Mouse (Mus musculus): Measurements from ENCODE around the gene Olfr1141. TPM values are rescaled to one million over a fixed set of nuclear protein-coding genes. Genes with fewer than 3 reads are reported as not detected.
A peak's percentile ranks its signal among the peaks of the same experiment; 100 is the strongest.

The Olfr1141 gene
- total RNA-seq (2021), result not detected
- long read RNA-seq, experiment 1, result 0 reads
- long read RNA-seq, experiment 2, result 0 reads

GRCm38 (mm10) chr2:87753891-87754290, at the start of gene Olfr1141:
Gene Olfr1141 (minus strand): TSS chr2:87753991.
- no peak for TF ChIP-seq CTCF (conservative IDR thresholded peaks at IDR 0.05)
- Histone ChIP-seq H3K27ac (no peak within 1 kb of the TSS), H3K4me3 (no peak within 1 kb of the TSS)
- DNase-seq (ENCODE audit: low spot score in 2 of 2), result no peak

- Histone ChIP-seq H3K27ac (no peak within 1 kb of the TSS), H3K4me3 (no peak within 1 kb of the TSS)
- no peak for TF ChIP-seq CTCF (conservative IDR thresholded peaks at IDR 0.05)
- no peak for DNase-seq (ENCODE audit: low spot score in 2 of 2)
These were observed 46.5 kb upstream of the Olfr1141 start, which contains the start of gene Olfr1143 for GRCm38 (mm10) chr2:87800292-87800691. Gene Olfr1143 (plus strand): TSS chr2:87800592.

GRCm38 (mm10) chr2:87779183-87779582, 25.4 kb upstream of the Olfr1141 start, which contains the start of gene Olfr152:
Gene Olfr152 (plus strand): TSS chr2:87779483.
- H3K4me3 ChIP-seq, result no peak within 1 kb of the TSS
- no peak within 1 kb of the TSS for H3K27ac ChIP-seq
- no peak for TF ChIP-seq CTCF (conservative IDR thresholded peaks at IDR 0.05)
- no peak for DNase-seq (ENCODE audit: low spot score in 2 of 2)

- H3K4me3 ChIP-seq, result no peak overlapping the region
- peak; percentile 69 for TF ChIP-seq CTCF (conservative IDR thresholded peaks at IDR 0.05)
- no peak overlapping the region for H3K27ac ChIP-seq
- no peak for DNase-seq (ENCODE audit: low spot score in 2 of 2)
These were observed 22.4 kb upstream of the Olfr1141 start for GRCm38 (mm10) chr2:87776143-87776542.

GRCm38 (mm10) chr2:87743452-87743851, 10.3 kb downstream of the Olfr1141 start, which contains the start of gene Olfr1140:
Gene Olfr1140 (plus strand): TSS chr2:87743752.
- H3K27ac ChIP-seq, result no peak within 1 kb of the TSS
- no peak within 1 kb of the TSS for H3K4me3 ChIP-seq
- no peak for TF ChIP-seq CTCF (conservative IDR thresholded peaks at IDR 0.05)
- no peak for DNase-seq (ENCODE audit: low spot score in 2 of 2)

- no peak within 1 kb of the TSS for H3K4me3 ChIP-seq
- H3K27ac ChIP-seq, result no peak within 1 kb of the TSS
- DNase-seq (ENCODE audit: low spot score in 2 of 2), result no peak
- no peak for TF ChIP-seq CTCF (conservative IDR thresholded peaks at IDR 0.05)
These were observed 13.9 kb downstream of the Olfr1141 start, which contains the start of gene Olfr1138 for GRCm38 (mm10) chr2:87739878-87740277. Gene Olfr1138 (minus strand): TSS chr2:87739978.

GRCm38 (mm10) chr2:87713079-87713478, 40.7 kb downstream of the Olfr1141 start, which contains the start of gene Olfr1137:
Gene Olfr1137 (minus strand): TSS chr2:87713179.
- no peak for DNase-seq (ENCODE audit: low spot score in 2 of 2)
- TF ChIP-seq CTCF (conservative IDR thresholded peaks at IDR 0.05), result no peak
- Histone ChIP-seq H3K4me3 (no peak within 1 kb of the TSS), H3K27ac (no peak within 1 kb of the TSS)

Other genes with a start within 250 kb of the Olfr1141 start
- not detected for gene Pramel6, start 247.4 kb downstream of the Olfr1141 start, total RNA-seq (2021)
- gene Olfr153, start 222.2 kb downstream of the Olfr1141 start, total RNA-seq (2021), result under 1 TPM in 1 of 2 experiments, not detected in 1; 0.28 TPM
- not detected for gene Olfr1128, start 208.4 kb downstream of the Olfr1141 start, total RNA-seq (2021)
- gene Olfr1129, start 180.1 kb downstream of the Olfr1141 start, total RNA-seq (2021), result not detected
- gene Olfr1130, start 147.8 kb downstream of the Olfr1141 start, total RNA-seq (2021), result not detected
- not detected for gene Olfr1131, start 126.9 kb downstream of the Olfr1141 start, total RNA-seq (2021)
- not detected for gene Olfr1132, start 116.5 kb downstream of the Olfr1141 start, total RNA-seq (2021)
- gene Olfr1133, start 106.6 kb downstream of the Olfr1141 start, total RNA-seq (2021), result not detected
- gene Olfr1134, start 95.5 kb downstream of the Olfr1141 start, total RNA-seq (2021), result not detected
- not detected for gene Olfr1135, start 80.3 kb downstream of the Olfr1141 start, total RNA-seq (2021)
- not detected for gene Olfr1136, start 60.0 kb downstream of the Olfr1141 start, total RNA-seq (2021)
- not detected for gene Olfr1137, start 40.8 kb downstream of the Olfr1141 start, total RNA-seq (2021)
- not detected for gene Olfr1138, start 14.0 kb downstream of the Olfr1141 start, total RNA-seq (2021)
- not detected for gene Olfr1140, start 10.2 kb downstream of the Olfr1141 start, total RNA-seq (2021)
- not detected for gene Olfr152, start 25.5 kb upstream of the Olfr1141 start, total RNA-seq (2021)
- gene Olfr1143, start 46.6 kb upstream of the Olfr1141 start, total RNA-seq (2021), result not detected
- gene Olfr1145, start 55.8 kb upstream of the Olfr1141 start, total RNA-seq (2021), result not detected
- gene Olfr1148, start 76.5 kb upstream of the Olfr1141 start, total RNA-seq (2021), result not detected
- gene Olfr1150-ps1, start 90.0 kb upstream of the Olfr1141 start, total RNA-seq (2021), result not detected
- not detected for gene Olfr1151, start 101.9 kb upstream of the Olfr1141 start, total RNA-seq (2021)
- gene Olfr1152, start 112.5 kb upstream of the Olfr1141 start, total RNA-seq (2021), result not detected
- gene Olfr1153, start 141.0 kb upstream of the Olfr1141 start, total RNA-seq (2021), result not detected
- gene Olfr1154, start 151.2 kb upstream of the Olfr1141 start, total RNA-seq (2021), result not detected
- not detected for gene Olfr1155, start 191.1 kb upstream of the Olfr1141 start, total RNA-seq (2021)
- under 1 TPM in 1 of 2 experiments, not detected in 1; 0.15 TPM for gene Olfr1156, start 199.1 kb upstream of the Olfr1141 start, total RNA-seq (2021)
- not detected for gene Olfr1157, start 214.3 kb upstream of the Olfr1141 start, total RNA-seq (2021)
- not detected for gene Olfr74, start 220.7 kb upstream of the Olfr1141 start, total RNA-seq (2021)
- gene Olfr1158, start 236.1 kb upstream of the Olfr1141 start, total RNA-seq (2021), result not detected